Mouse (Mus musculus): ENCODE data around the gene Smim11.

DNA sequence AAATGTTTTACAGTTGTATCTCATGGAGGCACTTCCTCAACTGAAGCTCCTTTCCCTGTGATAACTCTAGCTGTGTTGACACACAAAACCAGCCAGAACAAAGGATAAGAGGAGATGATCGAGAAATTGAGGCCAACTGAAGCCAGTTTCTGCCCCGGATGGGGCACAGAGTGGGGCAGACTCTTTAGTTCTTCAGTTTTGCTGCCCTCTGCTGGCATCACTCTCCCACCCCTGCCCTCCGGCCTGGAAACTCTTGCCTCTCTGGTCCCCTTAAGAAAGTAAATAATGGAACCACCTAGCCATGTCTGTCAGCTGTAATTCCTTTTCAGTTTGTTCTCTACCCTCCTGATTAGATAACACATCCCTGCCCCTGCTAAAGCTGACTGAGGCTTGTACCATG lies 6.9 kb downstream of the Smim11 start:
- TF ChIP-seq CTCF (IDR thresholded peaks at IDR 0.05; ENCODE audit: borderline replicate concordance, insufficient read depth, low read length), result no peak
- TF ChIP-seq POLR2A (IDR thresholded peaks at IDR 0.05; ENCODE audit: low read depth, low read length), result no peak
